Mouse (Mus musculus): ENCODE measurements around the gene Dclk1.

- TF ChIP-seq POLR2A (IDR thresholded peaks at IDR 0.05; ENCODE audit: low read depth, low read length) (no peak), CTCF (conservative IDR thresholded peaks at IDR 0.05; ENCODE audit: insufficient read depth, insufficient read length, low read depth, low read length) (no peak)
Measured at GRCm38 (mm10) chr3:55465785-55466184, 223.6 kb downstream of the Dclk1 start.

Measured in kidney, adult 2 months (tissue).